Mouse (Mus musculus) testis, postnatal 10 days (tissue): ENCODE measurements around the gene Tbc1d9.

Experiments used
- DNase-seq: peaks from one replicate; pipeline ENCODE4 v3.0.0; 2021; ENCODE audit warnings: low spot score

Gene Tbc1d9

GRCm38 (mm10) chr8:83165235-83165930 is at the start of gene Tbc1d9:
TSS of gene Tbc1d9 (plus strand) at chr8:83165352.
- DNase-seq: peak; percentile 73

- peak; percentile 60 for DNase-seq
Measured at GRCm38 (mm10) chr8:83135086-83135485, 30.1 kb upstream of the Tbc1d9 start.

GRCm38 (mm10) chr8:83140068-83140467 is 25.1 kb upstream of the Tbc1d9 start:
- no peak for DNase-seq

- no peak for DNase-seq
Measured at GRCm38 (mm10) chr8:83140701-83141111, 24.4 kb upstream of the Tbc1d9 start.

- no peak for DNase-seq
Measured at GRCm38 (mm10) chr8:83141358-83141757, 23.8 kb upstream of the Tbc1d9 start.

GRCm38 (mm10) chr8:83144601-83145000 is 20.6 kb upstream of the Tbc1d9 start:
- DNase-seq: no peak

GRCm38 (mm10) chr8:83145421-83145820 is 19.7 kb upstream of the Tbc1d9 start:
- DNase-seq: no peak

- no peak for DNase-seq
Measured at GRCm38 (mm10) chr8:83149124-83149523, 16.0 kb upstream of the Tbc1d9 start.

- DNase-seq: no peak
Measured at GRCm38 (mm10) chr8:83152055-83152454, 13.1 kb upstream of the Tbc1d9 start.

GRCm38 (mm10) chr8:83152470-83152869 is 12.7 kb upstream of the Tbc1d9 start:
- no peak for DNase-seq

GRCm38 (mm10) chr8:83155110-83155509 is 10.0 kb upstream of the Tbc1d9 start:
- DNase-seq: no peak

GRCm38 (mm10) chr8:83158971-83159370 is 6.2 kb upstream of the Tbc1d9 start:
- DNase-seq: no peak

GRCm38 (mm10) chr8:83159615-83160014 is 5.5 kb upstream of the Tbc1d9 start:
- DNase-seq: no peak

- no peak for DNase-seq
Measured at GRCm38 (mm10) chr8:83160613-83161012, 4.5 kb upstream of the Tbc1d9 start.

- peak; percentile 72 for DNase-seq
Measured at GRCm38 (mm10) chr8:83165931-83166867, 1.0 kb downstream of the Tbc1d9 start, which contains the start of gene Gm10645. TSS of gene Gm10645 (minus strand) at chr8:83166170.

GRCm38 (mm10) chr8:83167932-83168331 is 2.8 kb downstream of the Tbc1d9 start:
- no peak for DNase-seq

- DNase-seq: no peak
Measured at GRCm38 (mm10) chr8:83169127-83169526, 4.0 kb downstream of the Tbc1d9 start.

- peak; percentile 51 for DNase-seq
Measured at GRCm38 (mm10) chr8:83169709-83170108, 4.6 kb downstream of the Tbc1d9 start.

- DNase-seq: no peak
Measured at GRCm38 (mm10) chr8:83170894-83171293, 5.7 kb downstream of the Tbc1d9 start.

GRCm38 (mm10) chr8:83175680-83176079 is 10.5 kb downstream of the Tbc1d9 start:
- DNase-seq: no peak

GRCm38 (mm10) chr8:83176785-83177184 is 11.6 kb downstream of the Tbc1d9 start:
- DNase-seq: no peak

- no peak for DNase-seq
Measured at GRCm38 (mm10) chr8:83177317-83178195, 12.4 kb downstream of the Tbc1d9 start.
